Mouse (Mus musculus) left cerebral cortex, adult 2 months (tissue): ENCODE data around the gene Arl16. TPM values are rescaled to one million over a fixed set of nuclear protein-coding genes. Genes with fewer than 3 reads are reported as not detected.
A peak's percentile ranks its signal among the peaks of the same experiment; 100 is the strongest.
"Not testable (repeated sequence)": the region's sequence is repeated elsewhere in the genome, so short reads cannot be mapped to it uniquely, and the experiment has no call there.

Experiments used
- DNase-seq, 2 experiments: peaks; one replicate each; pipeline ENCODE4 v3.0.0; 2021 to 2022; ENCODE audit warnings: low spot score in 2 of 2, mixed read lengths in 1 of 2; ENCODE audit errors: extremely low spot score in 1 of 2
- H3K27ac ChIP-seq: fragments of 200-600 bp; 2 replicates; pipeline ENCODE4 v1.8.1; 2022
- H3K4me3 ChIP-seq: fragments of 200-600 bp; 2 replicates; pipeline ENCODE4 v1.8.1; 2022
- CTCF ChIP-seq: fragments of 200-600 bp; IDR thresholded peaks from 2 replicates; pipeline ENCODE4 v1.8.1; 2022; ENCODE audit warnings: antibody characterized with exemption, mild to moderate bottlenecking, moderate library complexity
- intact Hi-C: fragments of 180-260 bp; cut with DNase I; formaldehyde crosslinking; loops from one replicate; pipeline ENCODE4 v1.15.1; 2025
- long read RNA-seq, 2 experiments: library from polyadenylated mRNA; stranded (forward); transcript quantifications; one replicate each; pipeline ENCODE4 v2.0.0; 2021; ENCODE audit warnings: borderline mapping rate in 2 of 2
- total RNA-seq, 2 experiments: library from RNA; stranded (reverse); gene quantifications; 2 replicates each; pipeline ENCODE4 v1.2.3; 2021

Arl16 gene
- total RNA-seq = 10 to 100 TPM; 47.9 to 51.9 TPM
- long read RNA-seq, experiment 1, transcript Arl16-211 (3 exons, 760 nt) = major isoform, 27 of 55 reads
- long read RNA-seq, experiment 1, transcript Arl16-201 (5 exons, 911 nt) = minor isoform, 7 of 55 reads
- long read RNA-seq, experiment 1, transcript Arl16-209 (4 exons, 429 nt) = minor isoform, 9 of 55 reads
- long read RNA-seq, experiment 1, transcript Arl16-204 (4 exons, 607 nt) = minor isoform, 7 of 55 reads
- long read RNA-seq, experiment 1, partial matches to known transcripts = 0 of 55 reads
- long read RNA-seq, experiment 1, other reads (novel, unspliced or antisense) = 4 of 55 reads
- long read RNA-seq, experiment 2, transcript Arl16-211 (3 exons, 760 nt) = major isoform, 16 of 41 reads
- long read RNA-seq, experiment 2, transcript Arl16-201 (5 exons, 911 nt) = minor isoform, 5 of 41 reads
- long read RNA-seq, experiment 2, partial matches to known transcripts = 1 of 41 reads
- long read RNA-seq, experiment 2, other reads (novel, unspliced or antisense) = 6 of 41 reads

- no peak; the same call in 1 of the 2 replicates for TF ChIP-seq CTCF
- Histone ChIP-seq H3K4me3 (peak within 1 kb of the TSS; percentile 80), H3K27ac (peak within 1 kb of the TSS; percentile 86)
- intact Hi-C loops = loop anchor here (1.0 kb wide), 1 partner anchor 106 kb away; the partner anchor contains the start of gene P4hb
- DNase-seq = peak; percentile 93 to 94
Measured at GRCm38 (mm10) chr11:120467051-120467735, at the start of gene Arl16. Arl16 (minus strand) TSS chr11:120467607.

GRCm38 (mm10) chr11:120517147-120517546, 49.7 kb upstream of the Arl16 start:
- DNase-seq = no peak
- Histone ChIP-seq H3K4me3 (no peak overlapping the region), H3K27ac (no peak overlapping the region)
- no peak for TF ChIP-seq CTCF
- intact Hi-C loops = loop anchor here (2.0 to 5.0 kb wide), 2 partner anchors 64 to 260 kb away; partner anchors contain the start of gene Arhgdia

DNA sequence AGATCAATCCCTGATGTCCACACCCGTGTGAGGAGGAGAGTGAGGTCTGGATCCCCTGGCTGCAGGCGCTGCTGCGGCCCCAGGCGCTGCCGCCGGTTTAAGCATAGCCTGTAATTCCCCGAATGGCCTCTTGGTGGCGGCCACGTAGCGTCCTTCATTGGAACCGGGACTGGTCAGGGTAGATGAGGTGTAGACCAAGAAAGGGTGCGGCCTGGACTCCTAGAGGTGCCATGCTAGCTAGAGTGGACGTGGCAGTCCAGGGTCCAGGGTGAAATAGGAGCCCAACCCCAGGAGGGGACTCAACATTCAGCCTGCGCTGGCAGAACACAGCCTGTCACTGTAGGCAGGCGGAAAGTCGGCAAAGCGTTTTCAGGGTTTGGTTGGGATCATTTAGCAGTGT, 48.2 kb upstream of the Arl16 start:
- H3K27ac ChIP-seq = no peak overlapping the region
- peak; percentile 80 to 92 for DNase-seq
- H3K4me3 ChIP-seq = no peak overlapping the region
- intact Hi-C loops = loop anchor here (2.0 to 5.0 kb wide), 2 partner anchors 65 to 262 kb away; partner anchors contain the start of gene Arhgdia
- peak; percentile 99 for TF ChIP-seq CTCF

- H3K27ac ChIP-seq, intact Hi-C loops, DNase-seq, H3K4me3 ChIP-seq: not testable (repeated sequence)
Measured at GRCm38 (mm10) chr11:120514262-120514661, 46.9 kb upstream of the Arl16 start.

- Histone ChIP-seq H3K27ac (no peak overlapping the region), H3K4me3 (no peak overlapping the region)
- intact Hi-C loops = no loop called here
- no peak for DNase-seq
- TF ChIP-seq CTCF = no peak
Measured at GRCm38 (mm10) chr11:120512790-120513453, 45.5 kb upstream of the Arl16 start.

- H3K4me3 ChIP-seq = no peak overlapping the region
- no peak for TF ChIP-seq CTCF
- DNase-seq = no peak
- intact Hi-C loops = no loop called here
- no peak overlapping the region for H3K27ac ChIP-seq
Measured at GRCm38 (mm10) chr11:120510375-120511030, 43.1 kb upstream of the Arl16 start.

- no peak overlapping the region for H3K4me3 ChIP-seq
- TF ChIP-seq CTCF = no peak
- intact Hi-C loops = no loop called here
- no peak for DNase-seq
- H3K27ac ChIP-seq = no peak overlapping the region
Measured at GRCm38 (mm10) chr11:120509940-120510339, 42.5 kb upstream of the Arl16 start.

- no peak for DNase-seq
- Histone ChIP-seq H3K27ac (no peak overlapping the region), H3K4me3 (no peak overlapping the region)
- TF ChIP-seq CTCF = no peak
- intact Hi-C loops = no loop called here
Measured at GRCm38 (mm10) chr11:120508290-120508870, 41.0 kb upstream of the Arl16 start.

DNA sequence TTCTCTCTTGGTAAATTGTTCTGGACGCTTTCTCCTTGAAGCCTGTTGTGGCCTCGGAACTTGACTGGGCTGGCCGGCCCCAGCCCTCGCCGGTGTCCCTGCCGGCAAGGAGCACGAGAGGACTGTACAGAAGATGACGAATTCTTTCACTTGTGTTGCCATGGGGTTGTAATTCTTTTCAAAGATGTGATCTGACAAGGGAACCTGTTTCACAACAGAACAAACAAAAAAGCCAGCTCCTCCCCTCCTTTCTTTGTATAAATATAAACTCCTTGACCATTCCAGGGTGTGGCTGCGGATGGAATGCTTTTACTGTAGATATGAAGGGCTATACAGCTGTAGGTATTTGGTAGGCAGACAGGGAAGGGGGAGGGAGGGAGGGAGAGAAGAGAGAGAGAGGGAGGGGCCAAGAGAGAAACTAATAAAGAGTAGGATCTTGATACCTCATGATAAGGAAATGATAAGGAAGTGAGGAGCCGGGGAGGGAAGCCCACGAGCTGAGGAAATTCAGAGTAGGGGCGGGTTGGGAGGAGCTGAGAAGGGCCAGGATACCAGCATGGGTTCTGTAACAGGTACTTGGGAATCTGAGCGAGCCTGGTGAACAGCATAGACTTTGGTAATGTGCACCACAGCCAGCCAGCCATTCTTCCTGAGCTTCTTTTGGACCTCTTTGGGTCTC, 40.3 kb upstream of the Arl16 start:
- H3K27ac ChIP-seq = no peak overlapping the region
- TF ChIP-seq CTCF = no peak
- H3K4me3 ChIP-seq = no peak overlapping the region
- intact Hi-C loops = no loop called here
- DNase-seq = no peak

- no peak for DNase-seq
Measured at GRCm38 (mm10) chr11:120506899-120507298, 39.5 kb upstream of the Arl16 start.

More at GRCm38 (mm10) chr11:120506899-120507298, 39.5 kb upstream of the Arl16 start:
- Histone ChIP-seq H3K27ac (no peak overlapping the region), H3K4me3 (no peak overlapping the region)
- intact Hi-C loops = no loop called here
- peak; percentile 48 for TF ChIP-seq CTCF
